In genomic region chr17:10320456-10320790, GRCm38 (mm10) we compare ENCODE assay signal across 8 mouse cellular contexts. TPM values are rescaled to one million over a fixed set of nuclear protein-coding genes. Genes with fewer than 3 reads are reported as not detected.
DNase-seq lines count a peak whose midpoint lies in the region; ATAC-seq and TF ChIP-seq lines count a peak whose summit lies in the region.

No protein-coding gene starts in this region.

- peak overlapping the region; percentile 57 for H3K4me2 ChIP-seq in forebrain, embryonic 13.5 days
- peak overlapping the region; percentile 83 for H3K4me2 ChIP-seq in liver, embryonic 14.5 days (ENCODE audit: low read depth)

- peaks cover 7% of the 10 kb centered on the region for H3K36me3 ChIP-seq in heart, embryonic 10.5 days
- H3K36me3 ChIP-seq in forebrain, embryonic 13.5 days (ENCODE audit: poor library complexity, severe bottlenecking): peaks cover 6% of the 10 kb centered on the region; the same call in 1 of the 2 replicates
- no peaks in the 10 kb centered on the region for H3K36me3 ChIP-seq in liver, embryonic 14.5 days (replicated peaks; ENCODE audit: control insufficient read depth, insufficient read depth, low read depth)

- no peak for ATAC-seq in forebrain, embryonic 13.5 days
- ATAC-seq in liver, embryonic 14.5 days (ENCODE audit: insufficient read depth): no peak

- H3K4me3 ChIP-seq in heart, embryonic 10.5 days: peak overlapping the region; percentile 93
- peak overlapping the region; percentile 91 for H3K4me3 ChIP-seq in forebrain, embryonic 13.5 days
- peak overlapping the region; percentile 83 to 95 for H3K4me3 ChIP-seq in liver, embryonic 14.5 days (ENCODE audit: insufficient read depth in 1 of 2, low read depth in 2 of 2, low read length in 2 of 2)

- peaks cover 21% of the 10 kb centered on the region for H3K4me1 ChIP-seq in heart, embryonic 10.5 days
- peaks cover 27% of the 10 kb centered on the region for H3K4me1 ChIP-seq in forebrain, embryonic 13.5 days
- H3K4me1 ChIP-seq in liver, embryonic 14.5 days (replicated peaks; ENCODE audit: control insufficient read depth in 2 of 2, insufficient read depth in 2 of 2, low read length in 1 of 2): peaks cover 0 to 5% of the 10 kb centered on the region in 2 experiments; a peak in 3 of 4 replicates

- no peak for TF ChIP-seq CTCF in liver, embryonic 14.5 days (IDR thresholded peaks at IDR 0.05; ENCODE audit: low read depth)

- 17% methylated on average over 10 of the region's 10 CpGs for WGBS in heart, embryonic 10.5 days
- 8% methylated on average over 10 of the region's 10 CpGs for WGBS in forebrain, embryonic 13.5 days
- 19% methylated on average over 10 of the region's 10 CpGs for WGBS in liver, embryonic 14.5 days (ENCODE audit: insufficient replicate concordance)

- H3K27me3 ChIP-seq in heart, embryonic 10.5 days (ENCODE audit: insufficient read depth, poor library complexity, severe bottlenecking): no peaks in the 10 kb centered on the region
- no peaks in the 10 kb centered on the region for H3K27me3 ChIP-seq in forebrain, embryonic 13.5 days
- peaks cover 4% of the 10 kb centered on the region; the same call in 1 of the 2 replicates for H3K27me3 ChIP-seq in liver, embryonic 14.5 days (ENCODE audit: control insufficient read depth, insufficient read depth, low read length)

- H3K27ac ChIP-seq in heart, embryonic 10.5 days: peak overlapping the region; percentile 100
- H3K27ac ChIP-seq in forebrain, embryonic 13.5 days: peak overlapping the region; percentile 99
- H3K27ac ChIP-seq in liver, embryonic 14.5 days: no peak overlapping the region

- no peak for DNase-seq in heart, embryonic 10.5 days (ENCODE audit: low spot score)
- no peak for DNase-seq in heart, adult 8-10 months (ENCODE audit: low spot score)
- DNase-seq in 3T3-L1 (ENCODE audit: low read depth, low spot score): peak; percentile 65
- DNase-seq in liver, embryonic 14.5 days (ENCODE audit: low read depth in 3 of 3, low spot score in 3 of 3): no peak
- DNase-seq in frontal cortex, postnatal 36 days (ENCODE audit: low spot score in 2 of 2): no peak
- no peak for DNase-seq in ovary, postnatal 14 days (ENCODE audit: low spot score)
- DNase-seq in spleen, postnatal 10 days (ENCODE audit: low spot score in 2 of 2): no peak

- no peaks in the 10 kb centered on the region for H3K9me3 ChIP-seq in heart, embryonic 10.5 days
- H3K9me3 ChIP-seq in forebrain, embryonic 13.5 days (replicated peaks): peaks cover 4% of the 10 kb centered on the region; the same call in 1 of the 2 replicates
- no peaks in the 10 kb centered on the region for H3K9me3 ChIP-seq in liver, embryonic 14.5 days (ENCODE audit: control insufficient read depth, low read length)

- H3K9ac ChIP-seq in forebrain, embryonic 13.5 days: peak overlapping the region; percentile 98
- H3K9ac ChIP-seq in liver, embryonic 14.5 days (replicated peaks): peak overlapping the region; percentile 85

- no peak for TF ChIP-seq EP300 in liver, embryonic 14.5 days (IDR thresholded peaks at IDR 0.05; ENCODE audit: low read depth)

RNA-seq across cellular contexts. Expression of gene Qk, which starts 0.8 kb away (rescaled TPM):
- polyA plus RNA-seq in heart, embryonic 10.5 days (2016; fragmentation: Nextera tagmentation; extraction: Ambion mirVana): 39.3 and 44.5 TPM in 2 replicates
- 100 to 1,000 TPM; 453 to 510 (median 503) TPM for total RNA-seq in heart, adult 8-10 months (2022)
- 54.1 and 56.1 TPM in 2 replicates for polyA plus RNA-seq in forebrain, embryonic 13.5 days (2015; fragmentation: Nextera tagmentation; extraction: Ambion mirVana)
- polyA plus RNA-seq in liver, embryonic 14.5 days (2012; rRNA removed): 22.1 and 29.4 TPM in 2 replicates
- 9.5 and 10.2 TPM in 2 replicates for polyA plus RNA-seq in liver, embryonic 14.5 days (2014; fragmentation: Nextera tagmentation; extraction: Ambion mirVana)
